Mouse (Mus musculus) ES-E14 (cell line): ENCODE results near the gene Elobl. TPM values are rescaled to one million over a fixed set of nuclear protein-coding genes. Genes with fewer than 3 reads are reported as not detected.

ENCODE experiments used
- DNase-seq: peaks from one replicate; pipeline ENCODE4 v3.0.0-alpha.2; 2013; ENCODE audit warnings: low read depth, low spot score
- H3K27ac ChIP-seq: 2 replicates; pipeline ENCODE4 v1.5.1; 2012; ENCODE audit warnings: low read depth, mild to moderate bottlenecking, low read length, moderate library complexity, mixed read lengths; ENCODE audit not compliant: poor library complexity, insufficient read depth, severe bottlenecking
- H3K36me3 ChIP-seq: 2 replicates; pipeline ENCODE4 v1.6.1; 2012; ENCODE audit warnings: mild to moderate bottlenecking, low read length, moderate library complexity, mixed read lengths; ENCODE audit not compliant: control insufficient read depth, poor library complexity, insufficient read depth, severe bottlenecking
- H3K4me1 ChIP-seq, 2 experiments: fragments of 150-350 bp in 1 of 2; sonication (generic) in 1 of 2; 2 replicates each; pipeline ENCODE4 v1.6.1; 2012; ENCODE audit warnings: low read length in 2 of 2, mild to moderate bottlenecking in 1 of 2, mixed read lengths in 1 of 2; ENCODE audit not compliant: control insufficient read depth in 2 of 2, insufficient read depth in 2 of 2, poor library complexity in 1 of 2
- H3K4me3 ChIP-seq, 2 experiments: fragments of 150-350 bp in 1 of 2; sonication (generic) in 1 of 2; 2 replicates each; pipeline ENCODE4 v1.5.1; 2012; ENCODE audit warnings: low read length in 2 of 2, low read depth in 1 of 2, mild to moderate bottlenecking in 1 of 2, mixed read lengths in 1 of 2; ENCODE audit not compliant: insufficient read depth in 1 of 2, poor library complexity in 1 of 2, severe bottlenecking in 1 of 2
- H3K9ac ChIP-seq: 2 replicates; pipeline ENCODE4 v1.6.1; 2012; ENCODE audit warnings: low read depth, mild to moderate bottlenecking, low read length, mixed read lengths; ENCODE audit not compliant: poor library complexity, insufficient read depth, severe bottlenecking
- H3K9me3 ChIP-seq: fragments of 150-350 bp; sonication (generic); 2 replicates; pipeline ENCODE4 v1.6.1; 2012; ENCODE audit warnings: low read depth, mild to moderate bottlenecking, low read length; ENCODE audit not compliant: control insufficient read depth, insufficient read depth
- CHD2 ChIP-seq: IDR thresholded peaks from 2 replicates; pipeline ENCODE4 v1.6.1; 2014; ENCODE audit warnings: mild to moderate bottlenecking, low read depth, low read length, inconsistent platforms
- HCFC1 ChIP-seq: IDR thresholded peaks from 2 replicates; pipeline ENCODE4 v1.6.1; 2012; ENCODE audit warnings: low read length, inconsistent platforms, borderline replicate concordance; ENCODE audit not compliant: insufficient read depth
- MAFK ChIP-seq: IDR thresholded peaks from 2 replicates; pipeline ENCODE4 v1.6.1; 2014; ENCODE audit warnings: mild to moderate bottlenecking, low read depth, low read length, inconsistent platforms; ENCODE audit not compliant: insufficient read depth
- ZC3H11A ChIP-seq: IDR thresholded peaks from 2 replicates; pipeline ENCODE4 v1.6.1; 2012; ENCODE audit warnings: low read depth, mild to moderate bottlenecking, inconsistent platforms, low read length, borderline replicate concordance
- ZNF384 ChIP-seq: IDR thresholded peaks from 2 replicates; pipeline ENCODE4 v1.6.1; 2012; ENCODE audit warnings: low read depth, low read length, inconsistent platforms
- in situ Hi-C, 2 experiments: fragments of 600-800 bp; cut with MboI; formaldehyde crosslinking; loops; one replicate each; pipeline ENCODE4 v1.15.1; 2025; ENCODE audit warnings: low sequenced_read_pairs in 2 of 2, inconsistent platforms in 1 of 2; ENCODE audit not compliant: unreplicated experiment in 2 of 2
- total RNA-seq: library from RNA; depleted of rRNA; stranded (reverse); fragments of 300-350 nt; gene quantifications from 2 replicates; pipeline ENCODE4 v1.2.3, GENCODE M21; 2012

Elobl gene
- total RNA-seq, 1 experiment = 1.6 TPM

DNA sequence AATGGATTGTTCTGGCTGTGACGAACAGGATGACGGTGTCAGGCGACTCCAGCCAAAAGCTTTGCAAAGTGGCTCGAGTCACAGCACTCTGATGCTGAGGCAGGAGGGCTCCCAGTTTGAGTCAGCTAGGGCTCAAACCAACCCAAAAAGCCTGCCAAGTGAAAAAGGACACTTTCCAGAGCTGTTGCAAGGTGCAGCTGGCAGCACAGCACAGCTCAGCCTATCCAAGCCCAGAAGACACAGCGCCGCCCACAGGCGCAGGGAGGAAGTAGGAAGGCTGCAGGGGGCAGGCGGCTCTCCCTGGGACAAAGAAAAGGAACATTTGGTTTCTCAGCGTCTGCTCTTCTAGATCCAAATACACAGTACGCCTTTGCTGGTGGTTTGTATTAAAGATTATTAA is 19.9 kb upstream of the Elobl start:
- Histone ChIP-seq H3K36me3 (peaks cover 38% of the 10 kb centered on the region), H3K4me1 (peaks cover 0 to 8% of the 10 kb centered on the region in 2 experiments; a peak in 2 of 4 replicates), H3K9me3 (no peaks in the 10 kb centered on the region), H3K27ac (peak overlapping the region; percentile 44; the same call in 1 of the 2 replicates), H3K4me3 (peak overlapping the region in 1 of 2 experiments; percentile 42; a peak in 1 of 4 replicates), H3K9ac (no peak overlapping the region)
- DNase-seq = no peak
- 0 out of 2 replicates have a peak, but pooled peaks have one; percentile 12 for TF ChIP-seq ZC3H11A
- no peak for TF ChIP-seq MAFK
- in situ Hi-C loops = no loop called here

DNA sequence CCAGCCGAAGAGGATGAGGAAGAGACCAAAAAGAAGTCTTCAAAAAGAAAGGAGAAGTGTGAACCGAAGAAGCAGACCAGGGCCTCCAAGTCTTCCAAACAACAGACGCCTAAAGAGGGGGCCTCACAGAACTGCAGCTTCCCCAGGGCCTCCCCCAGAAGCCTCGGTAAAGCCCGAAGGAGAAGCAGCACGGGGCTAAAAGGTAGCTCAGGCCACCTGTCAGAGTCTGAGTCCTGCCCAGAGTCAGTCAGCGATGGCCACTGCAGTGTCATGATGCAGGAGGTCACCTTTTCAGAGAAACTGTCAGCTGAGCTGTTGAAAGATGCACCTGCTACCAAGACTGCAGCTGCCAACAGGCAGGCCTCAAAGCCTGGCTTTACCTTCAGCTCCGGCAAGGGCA is 14.6 kb upstream of the Elobl start:
- no peak for DNase-seq
- Histone ChIP-seq H3K9me3 (no peaks in the 10 kb centered on the region), H3K4me3 (no peak overlapping the region), H3K27ac (no peak overlapping the region), H3K4me1 (peaks cover 0 to 13% of the 10 kb centered on the region in 2 experiments; a peak in 2 of 4 replicates), H3K9ac (no peak overlapping the region), H3K36me3 (peaks cover 38% of the 10 kb centered on the region)
- TF ChIP-seq HCFC1 (no peak), ZC3H11A (no peak), MAFK (no peak), ZNF384 (no peak), CHD2 (no peak)
- in situ Hi-C loops = no loop called here

DNA sequence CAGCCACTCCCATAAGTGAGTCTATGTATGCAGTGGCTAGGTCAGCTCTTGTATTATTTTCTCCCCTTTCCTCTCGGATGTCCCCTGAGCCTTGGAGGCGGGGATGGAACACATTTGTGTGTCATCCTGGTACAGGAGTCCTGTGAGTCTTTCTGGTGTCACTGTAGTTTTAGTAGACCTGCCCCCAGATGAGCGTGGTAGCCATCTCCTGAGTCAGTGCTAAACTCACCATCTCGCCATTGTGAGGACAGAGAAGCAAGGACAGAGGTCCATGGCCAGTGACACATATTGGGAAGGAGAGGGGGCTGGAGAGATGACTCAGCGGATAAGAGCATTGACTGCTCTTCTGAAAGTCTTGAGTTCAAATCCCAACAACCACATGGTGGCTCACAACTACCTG is 10.5 kb upstream of the Elobl start:
- Histone ChIP-seq H3K27ac (no peak overlapping the region), H3K9me3 (no peaks in the 10 kb centered on the region), H3K36me3 (peaks cover 13% of the 10 kb centered on the region), H3K9ac (no peak overlapping the region), H3K4me1 (peaks cover 2 to 16% of the 10 kb centered on the region in 2 experiments; a peak in 3 of 4 replicates), H3K4me3 (no peak overlapping the region)
- DNase-seq = no peak
- in situ Hi-C loops = no loop called here
- TF ChIP-seq MAFK (no peak), HCFC1 (no peak), CHD2 (no peak), ZNF384 (no peak), ZC3H11A (no peak)

DNA sequence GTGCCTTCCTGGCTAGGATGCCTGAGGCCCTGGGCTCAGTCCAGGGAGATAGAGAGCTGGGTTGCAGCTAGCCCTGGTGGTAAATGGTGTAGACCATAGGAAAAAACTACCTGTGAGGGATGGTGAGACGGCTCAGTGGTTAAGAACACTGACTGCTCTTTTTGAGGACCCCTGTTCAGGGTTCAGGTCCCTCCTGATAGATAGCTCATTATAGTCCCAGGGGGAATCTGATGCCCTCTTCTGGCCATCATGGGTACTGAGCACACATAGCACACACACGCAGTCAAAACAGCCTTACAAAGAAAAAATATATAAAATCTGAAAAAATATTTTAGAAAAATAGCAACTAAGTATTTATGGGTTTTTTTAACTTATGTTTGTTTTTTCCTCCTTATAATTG is 9.6 kb upstream of the Elobl start:
- TF ChIP-seq ZC3H11A = 0 out of 2 replicates have a peak, but pooled peaks have one; percentile 7
- no peak for TF ChIP-seq ZNF384
- Histone ChIP-seq H3K9me3 (no peaks in the 10 kb centered on the region), H3K4me1 (peaks cover 2 to 11% of the 10 kb centered on the region in 2 experiments; a peak in 2 of 4 replicates), H3K36me3 (peaks cover 5% of the 10 kb centered on the region), H3K27ac (no peak overlapping the region), H3K9ac (no peak overlapping the region), H3K4me3 (no peak overlapping the region)
- in situ Hi-C loops = no loop called here
- no peak for DNase-seq
